Mouse (Mus musculus): Measurements from ENCODE around the gene Tstd3. TPM values are rescaled to one million over a fixed set of nuclear protein-coding genes. Genes with fewer than 3 reads are reported as not detected.

Gene Tstd3
- polyA plus RNA-seq, 1 experiment = 12.4 TPM

- no peaks in the 10 kb centered on the region for H3K4me1 ChIP-seq (ENCODE audit: control insufficient read depth, insufficient read depth, low read length)
- H3K27ac ChIP-seq (ENCODE audit: control insufficient read depth, insufficient read depth, low read depth, low read length, poor library complexity) = no peak overlapping the region
- H3K4me3 ChIP-seq (replicated peaks; ENCODE audit: control insufficient read depth, low read depth, low read length) = no peak overlapping the region
- WGBS = 80% methylated on average over 6 of the region's 6 CpGs
- TF ChIP-seq POLR2A (IDR thresholded peaks at IDR 0.05; ENCODE audit: borderline replicate concordance, control insufficient read depth, low read depth, low read length) = no peak
- TF ChIP-seq CTCF (IDR thresholded peaks at IDR 0.05; ENCODE audit: control insufficient read depth, insufficient read depth, low read length) = no peak
Measured at GRCm38 (mm10) chr4:21788903-21789302, 21.9 kb upstream of the Tstd3 start.

- WGBS = 92% methylated on average over 12 of the region's 12 CpGs
Measured at GRCm38 (mm10) chr4:21786268-21786667, 19.3 kb upstream of the Tstd3 start.

GRCm38 (mm10) chr4:21780816-21781726, 14.1 kb upstream of the Tstd3 start:
- WGBS = 68% methylated on average over 12 of the region's 12 CpGs
- H3K4me3 ChIP-seq (replicated peaks; ENCODE audit: control insufficient read depth, low read depth, low read length) = no peak overlapping the region

More at GRCm38 (mm10) chr4:21786268-21786667, 19.3 kb upstream of the Tstd3 start:
- H3K4me3 ChIP-seq (replicated peaks; ENCODE audit: control insufficient read depth, low read depth, low read length) = no peak overlapping the region
- no peak overlapping the region for H3K27ac ChIP-seq (ENCODE audit: control insufficient read depth, insufficient read depth, low read depth, low read length, poor library complexity)
- no peak for TF ChIP-seq POLR2A (IDR thresholded peaks at IDR 0.05; ENCODE audit: borderline replicate concordance, control insufficient read depth, low read depth, low read length)
- no peak for TF ChIP-seq CTCF (IDR thresholded peaks at IDR 0.05; ENCODE audit: control insufficient read depth, insufficient read depth, low read length)
- no peaks in the 10 kb centered on the region for H3K4me1 ChIP-seq (ENCODE audit: control insufficient read depth, insufficient read depth, low read length)

GRCm38 (mm10) chr4:21776946-21777265, 9.9 kb upstream of the Tstd3 start:
- Histone ChIP-seq H3K4me3 (replicated peaks; ENCODE audit: control insufficient read depth, low read depth, low read length) (peak overlapping the region; percentile 85), H3K27ac (ENCODE audit: control insufficient read depth, insufficient read depth, low read depth, low read length, poor library complexity) (no peak overlapping the region), H3K4me1 (ENCODE audit: control insufficient read depth, insufficient read depth, low read length) (no peaks in the 10 kb centered on the region; the same call in 1 of the 2 replicates)
- TF ChIP-seq CTCF (IDR thresholded peaks at IDR 0.05; ENCODE audit: control insufficient read depth, insufficient read depth, low read length) = no peak
- no peak for TF ChIP-seq POLR2A (IDR thresholded peaks at IDR 0.05; ENCODE audit: borderline replicate concordance, control insufficient read depth, low read depth, low read length)
- 1% methylated on average over 9 of the region's 9 CpGs for WGBS

More at GRCm38 (mm10) chr4:21780816-21781726, 14.1 kb upstream of the Tstd3 start:
- Histone ChIP-seq H3K27ac (ENCODE audit: control insufficient read depth, insufficient read depth, low read depth, low read length, poor library complexity) (peak overlapping the region; percentile 72), H3K4me1 (ENCODE audit: control insufficient read depth, insufficient read depth, low read length) (no peaks in the 10 kb centered on the region; the same call in 1 of the 2 replicates)
- TF ChIP-seq CTCF (IDR thresholded peaks at IDR 0.05; ENCODE audit: control insufficient read depth, insufficient read depth, low read length) (no peak), POLR2A (IDR thresholded peaks at IDR 0.05; ENCODE audit: borderline replicate concordance, control insufficient read depth, low read depth, low read length) (no peak)

- no peak for TF ChIP-seq CTCF (IDR thresholded peaks at IDR 0.05; ENCODE audit: control insufficient read depth, insufficient read depth, low read length)
- peak; percentile 74; the same call in 1 of the 2 replicates for TF ChIP-seq POLR2A (IDR thresholded peaks at IDR 0.05; ENCODE audit: borderline replicate concordance, control insufficient read depth, low read depth, low read length)
- under 1% methylated on average over 46 of the region's 46 CpGs for WGBS
- peak overlapping the region; percentile 49 for H3K27ac ChIP-seq (ENCODE audit: control insufficient read depth, insufficient read depth, low read depth, low read length, poor library complexity)
- H3K4me1 ChIP-seq (ENCODE audit: control insufficient read depth, insufficient read depth, low read length) = no peaks in the 10 kb centered on the region; the same call in 1 of the 2 replicates
- peak overlapping the region; percentile 85 for H3K4me3 ChIP-seq (replicated peaks; ENCODE audit: control insufficient read depth, low read depth, low read length)
Measured at GRCm38 (mm10) chr4:21776091-21776945, 9.3 kb upstream of the Tstd3 start.

- H3K4me3 ChIP-seq (replicated peaks; ENCODE audit: control insufficient read depth, low read depth, low read length) = no peak overlapping the region
- 98% methylated on average over 1 of the region's 1 CpGs for WGBS
- no peaks in the 10 kb centered on the region for H3K4me1 ChIP-seq (ENCODE audit: control insufficient read depth, insufficient read depth, low read length)
- no peak for TF ChIP-seq POLR2A (IDR thresholded peaks at IDR 0.05; ENCODE audit: borderline replicate concordance, control insufficient read depth, low read depth, low read length)
- no peak for TF ChIP-seq CTCF (IDR thresholded peaks at IDR 0.05; ENCODE audit: control insufficient read depth, insufficient read depth, low read length)
- H3K27ac ChIP-seq (ENCODE audit: control insufficient read depth, insufficient read depth, low read depth, low read length, poor library complexity) = no peak overlapping the region
Measured at GRCm38 (mm10) chr4:21772306-21772705, 5.3 kb upstream of the Tstd3 start.

- TF ChIP-seq POLR2A (IDR thresholded peaks at IDR 0.05; ENCODE audit: borderline replicate concordance, control insufficient read depth, low read depth, low read length) (no peak), CTCF (IDR thresholded peaks at IDR 0.05; ENCODE audit: control insufficient read depth, insufficient read depth, low read length) (no peak)
- 86% methylated on average over 1 of the region's 1 CpGs for WGBS
- Histone ChIP-seq H3K4me1 (ENCODE audit: control insufficient read depth, insufficient read depth, low read length) (no peaks in the 10 kb centered on the region), H3K27ac (ENCODE audit: control insufficient read depth, insufficient read depth, low read depth, low read length, poor library complexity) (no peak overlapping the region), H3K4me3 (replicated peaks; ENCODE audit: control insufficient read depth, low read depth, low read length) (no peak overlapping the region)
Measured at GRCm38 (mm10) chr4:21771064-21771463, 4.1 kb upstream of the Tstd3 start.
